Mouse (Mus musculus) stomach, postnatal 0 days (tissue): ENCODE measurements around the gene Grip2. TPM values are rescaled to one million over a fixed set of nuclear protein-coding genes. Genes with fewer than 3 reads are reported as not detected.

Experiments used
- ATAC-seq: fragments of 200-750 bp; cut with Nextera tagmentation; 2 replicates; pipeline ENCODE4 v1.8.0; 2017; ENCODE audit not compliant: low FRiP score, low TSS enrichment
- DNase-seq: peaks from one replicate; pipeline ENCODE4 v3.0.0-alpha.2; 2016; ENCODE audit warnings: low spot score
- H3K27ac ChIP-seq: fragments of 300-500 bp; sonication (generic); replicated peaks from 2 replicates; pipeline ENCODE4 v1.5.1; 2014; ENCODE audit warnings: mild to moderate bottlenecking, control low read depth
- H3K27me3 ChIP-seq: fragments of 300-500 bp; sonication (generic); 2 replicates; pipeline ENCODE4 v1.6.1; 2014; ENCODE audit warnings: low read length; ENCODE audit not compliant: control insufficient read depth, insufficient read depth
- H3K36me3 ChIP-seq: fragments of 300-500 bp; sonication (generic); 2 replicates; pipeline ENCODE4 v1.6.1; 2014; ENCODE audit warnings: low read length, mixed read lengths; ENCODE audit not compliant: control insufficient read depth, insufficient read depth
- H3K4me1 ChIP-seq: fragments of 300-500 bp; sonication (generic); replicated peaks from 2 replicates; pipeline ENCODE4 v1.6.1; 2014; ENCODE audit warnings: antibody characterized with exemption; ENCODE audit not compliant: control insufficient read depth, insufficient read depth
- H3K4me2 ChIP-seq: fragments of 300-500 bp; sonication (generic); replicated peaks from 2 replicates; pipeline ENCODE4 v1.6.1; 2014; ENCODE audit warnings: low read depth, mild to moderate bottlenecking, control low read depth, moderate library complexity
- H3K4me3 ChIP-seq: fragments of 300-500 bp; sonication (generic); 2 replicates; pipeline ENCODE4 v1.5.1; 2014; ENCODE audit warnings: low read depth, low read length, control low read depth
- H3K9ac ChIP-seq: fragments of 300-500 bp; sonication (generic); 2 replicates; pipeline ENCODE4 v1.6.1; 2014; ENCODE audit warnings: mild to moderate bottlenecking, low read length, control low read depth, mixed read lengths
- H3K9me3 ChIP-seq: fragments of 300-500 bp; sonication (generic); 2 replicates; pipeline ENCODE4 v1.6.1; 2016; ENCODE audit warnings: low read length; ENCODE audit not compliant: control insufficient read depth
- CTCF ChIP-seq: IDR thresholded peaks from 2 replicates; pipeline ENCODE4 v1.5.1; 2016; ENCODE audit warnings: antibody characterized with exemption, low read depth, mild to moderate bottlenecking, moderate library complexity
- EP300 ChIP-seq: optimal IDR thresholded peaks from 2 replicates; pipeline ENCODE3; 2016; ENCODE audit warnings: antibody characterized with exemption
- WGBS: fragments of 180-500 bp; shearing (Covaris S2); extraction: QIAGEN DNeasy Blood & Tissue Kit; methylation state at CpG from one replicate; pipeline ENCODE4 v1.1.7; 2014; 5-methylcytosine and 5-hydroxymethylcytosine counted together
- polyA plus RNA-seq: library from polyadenylated mRNA; unstranded; fragments of >200 nt; fragmentation: Nextera tagmentation; extraction: Ambion mirVana; gene quantifications from 2 replicates; pipeline ENCODE4 v1.2.1, GENCODE M21; 2015

Grip2 gene
- polyA plus RNA-seq, 1 experiment from 2014 or later: 0.24 TPM

GRCm38 (mm10) chr6:91719042-91719747, 107.9 kb downstream of the Grip2 start:
- no peak for TF ChIP-seq EP300
- Histone ChIP-seq H3K27me3 (no peaks in the 10 kb centered on the region), H3K4me2 (no peak overlapping the region), H3K4me3 (no peak overlapping the region), H3K9me3 (no peaks in the 10 kb centered on the region), H3K27ac (no peak overlapping the region; the same call in 1 of the 2 replicates), H3K9ac (no peak overlapping the region), H3K36me3 (peaks cover 8% of the 10 kb centered on the region; the same call in 1 of the 2 replicates), H3K4me1 (peaks cover 5% of the 10 kb centered on the region; the same call in 1 of the 2 replicates)
- WGBS: 56% methylated on average over 6 of the region's 6 CpGs
- ATAC-seq: no peak
- no peak for DNase-seq

- TF ChIP-seq EP300: no peak
- TF ChIP-seq CTCF: no peak
- DNase-seq: no peak
- H3K9ac ChIP-seq: no peak overlapping the region
- peaks cover 5% of the 10 kb centered on the region; the same call in 1 of the 2 replicates for H3K4me1 ChIP-seq
- H3K27me3 ChIP-seq: no peaks in the 10 kb centered on the region
- 68% methylated on average over 3 of the region's 3 CpGs for WGBS
- H3K9me3 ChIP-seq: no peaks in the 10 kb centered on the region
- peaks cover 5% of the 10 kb centered on the region; the same call in 1 of the 2 replicates for H3K36me3 ChIP-seq
- H3K4me3 ChIP-seq: no peak overlapping the region
- no peak overlapping the region for H3K4me2 ChIP-seq
- 0 out of 2 replicates have a peak overlapping the region, but pooled peaks have one; percentile 4 for H3K27ac ChIP-seq
- no peak for ATAC-seq
These were observed 108.4 kb downstream of the Grip2 start for GRCm38 (mm10) chr6:91718603-91719002.

- Histone ChIP-seq H3K9ac (no peak overlapping the region), H3K27me3 (no peaks in the 10 kb centered on the region), H3K4me1 (peaks cover 5% of the 10 kb centered on the region; the same call in 1 of the 2 replicates), H3K9me3 (no peaks in the 10 kb centered on the region), H3K4me3 (no peak overlapping the region), H3K36me3 (no peaks in the 10 kb centered on the region; the same call in 1 of the 2 replicates), H3K27ac (no peak overlapping the region), H3K4me2 (no peak overlapping the region)
- DNase-seq: no peak
- no peak for ATAC-seq
- TF ChIP-seq EP300 (no peak), CTCF (no peak)
- 64% methylated on average over 2 of the region's 2 CpGs for WGBS
These were observed 109.0 kb downstream of the Grip2 start for GRCm38 (mm10) chr6:91718067-91718466.

GRCm38 (mm10) chr6:91715988-91716810, 110.9 kb downstream of the Grip2 start:
- Histone ChIP-seq H3K27ac (no peak overlapping the region), H3K36me3 (peaks cover 4% of the 10 kb centered on the region; the same call in 1 of the 2 replicates), H3K9me3 (no peaks in the 10 kb centered on the region), H3K9ac (no peak overlapping the region), H3K27me3 (no peaks in the 10 kb centered on the region), H3K4me2 (no peak overlapping the region), H3K4me1 (peaks cover 16% of the 10 kb centered on the region), H3K4me3 (no peak overlapping the region)
- ATAC-seq (no peak), DNase-seq (no peak)
- TF ChIP-seq CTCF (no peak), EP300 (no peak)
- WGBS: 66% methylated on average over 6 of the region's 6 CpGs

- H3K27ac ChIP-seq: no peak overlapping the region
- peak; percentile 64 for ATAC-seq
- DNase-seq: peak; percentile 49
- no peak overlapping the region for H3K9ac ChIP-seq
- H3K36me3 ChIP-seq: peaks cover 4% of the 10 kb centered on the region; the same call in 1 of the 2 replicates
- WGBS: 71% methylated on average over 8 of the region's 8 CpGs
- no peaks in the 10 kb centered on the region for H3K27me3 ChIP-seq
- H3K9me3 ChIP-seq: no peaks in the 10 kb centered on the region
- no peak overlapping the region for H3K4me2 ChIP-seq
- H3K4me3 ChIP-seq: no peak overlapping the region
- TF ChIP-seq EP300: no peak
- TF ChIP-seq CTCF: no peak
- H3K4me1 ChIP-seq: peaks cover 16% of the 10 kb centered on the region
These were observed 112.0 kb downstream of the Grip2 start for GRCm38 (mm10) chr6:91715023-91715422.
